Mouse (Mus musculus) gastrocnemius, postnatal 4 days (tissue): ENCODE results near the gene Atp13a3. TPM values are rescaled to one million over a fixed set of nuclear protein-coding genes. Genes with fewer than 3 reads are reported as not detected.
A peak's percentile ranks its signal among the peaks of the same experiment; 100 is the strongest.
"Not testable (repeated sequence)": the region's sequence is repeated elsewhere in the genome, so short reads cannot be mapped to it uniquely, and the experiment has no call there.

Source experiments
- DNase-seq, 2 experiments: peaks; one replicate each; pipeline ENCODE4 v3.0.0; 2021 to 2022; ENCODE audit warnings: low spot score in 2 of 2, mixed read lengths in 2 of 2
- total RNA-seq, 2 experiments: library from RNA; stranded (reverse); gene quantifications; 2 replicates each; pipeline ENCODE4 v1.2.3; 2021

Atp13a3 gene
- total RNA-seq, 2 experiments from 2014 or later: 94.9 to 113 TPM

DNA sequence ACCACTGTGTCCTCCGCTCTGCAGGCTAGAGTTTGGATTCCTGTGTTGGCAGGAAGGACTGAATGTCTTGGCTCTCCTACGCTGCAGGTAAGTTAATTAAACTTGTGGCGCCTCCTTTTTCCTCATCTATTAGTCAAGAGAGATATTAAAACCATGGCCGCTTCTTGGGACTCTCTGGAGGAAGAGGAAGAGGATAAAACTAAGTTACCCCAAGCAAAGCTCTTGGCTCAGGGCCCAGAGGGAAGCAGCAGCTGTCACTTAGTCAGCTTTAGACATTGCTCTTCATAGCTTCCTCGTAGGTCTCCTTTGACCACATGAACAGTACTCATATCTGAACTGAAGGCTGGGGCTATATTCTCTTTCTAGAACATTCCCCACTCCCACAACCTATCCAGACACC is 10.5 kb upstream of the Atp13a3 start:
- DNase-seq: peak in 1 of 2 experiments; percentile 38

DNA sequence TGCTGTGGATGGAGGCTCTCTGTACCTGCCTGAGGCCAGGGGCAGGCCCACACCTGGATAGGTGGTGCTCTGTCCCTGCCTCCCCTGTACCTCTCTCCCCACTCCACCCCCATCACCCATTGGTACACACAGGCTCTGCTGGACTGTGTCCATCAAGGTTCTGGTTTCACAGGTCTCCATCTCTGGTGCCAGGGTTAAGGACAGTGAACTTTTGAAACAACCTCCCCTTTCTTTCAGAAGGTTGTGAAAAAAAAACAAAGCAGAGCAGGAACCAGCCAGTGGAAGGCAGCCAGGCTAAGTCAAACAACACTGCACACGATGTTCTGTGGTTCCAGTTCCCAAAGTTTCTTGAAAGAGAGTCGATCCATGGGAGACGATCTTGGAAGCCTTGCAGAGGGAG is 6.9 kb upstream of the Atp13a3 start:
- DNase-seq: no peak

DNA sequence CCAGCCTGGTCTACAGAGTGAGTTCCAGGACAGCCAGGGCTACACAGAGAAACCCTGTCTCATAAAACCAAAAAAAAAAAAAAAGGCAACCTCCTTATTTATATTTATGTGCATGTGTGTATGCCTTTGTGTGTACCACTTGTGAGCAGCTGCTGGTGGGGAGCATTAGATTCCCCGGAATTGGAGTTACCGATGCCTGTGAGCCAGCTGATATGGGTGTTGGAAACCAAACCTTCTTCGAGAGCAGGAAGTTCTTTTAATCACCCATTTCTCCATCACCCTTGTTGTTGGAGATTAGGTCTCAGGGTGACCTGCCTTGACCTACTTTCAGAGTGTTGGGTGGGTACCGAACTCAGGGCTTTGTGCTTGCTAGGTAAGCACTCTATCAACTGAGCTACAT is 5.1 kb upstream of the Atp13a3 start:
- DNase-seq: no peak

DNA sequence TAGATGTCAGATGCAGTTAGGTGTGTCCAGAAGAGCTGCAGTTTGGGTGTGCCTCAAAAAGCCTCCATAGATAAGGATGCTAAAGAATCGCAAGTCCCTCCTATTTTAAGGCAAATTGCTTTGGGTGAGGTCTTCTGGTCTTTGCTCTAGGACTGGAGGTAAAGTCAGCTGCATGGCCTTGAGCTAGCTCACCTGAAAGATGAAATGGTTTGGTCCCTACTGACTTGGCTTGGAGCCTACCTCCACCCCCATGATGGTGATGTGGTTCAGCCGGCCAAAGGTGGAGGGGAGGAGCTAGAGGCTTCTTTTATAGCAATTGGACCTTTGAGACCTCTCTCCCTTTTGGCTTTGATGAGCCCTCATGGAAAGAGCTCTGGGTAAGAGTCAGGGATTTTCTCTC is 1.7 kb upstream of the Atp13a3 start:
- DNase-seq: no peak

DNA sequence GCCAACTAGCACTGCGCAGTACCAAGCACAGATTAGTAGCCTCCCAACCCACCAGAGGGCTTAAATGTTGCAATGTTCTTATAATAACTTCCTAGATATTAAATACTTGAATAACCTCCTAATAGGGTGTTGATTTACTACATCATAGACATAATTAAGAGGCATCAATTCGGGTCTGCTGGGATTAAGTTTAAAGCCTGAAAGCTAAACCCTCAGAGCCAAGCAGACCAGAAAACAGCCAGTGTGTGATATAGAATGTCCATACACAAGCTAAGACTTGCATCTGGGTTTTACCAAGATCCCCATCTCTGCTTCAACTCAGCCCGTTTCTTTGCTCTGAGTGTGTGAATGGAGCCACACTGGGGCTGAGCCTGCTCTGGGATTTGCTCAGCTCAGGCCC is 2.2 kb downstream of the Atp13a3 start:
- DNase-seq: no peak

DNA sequence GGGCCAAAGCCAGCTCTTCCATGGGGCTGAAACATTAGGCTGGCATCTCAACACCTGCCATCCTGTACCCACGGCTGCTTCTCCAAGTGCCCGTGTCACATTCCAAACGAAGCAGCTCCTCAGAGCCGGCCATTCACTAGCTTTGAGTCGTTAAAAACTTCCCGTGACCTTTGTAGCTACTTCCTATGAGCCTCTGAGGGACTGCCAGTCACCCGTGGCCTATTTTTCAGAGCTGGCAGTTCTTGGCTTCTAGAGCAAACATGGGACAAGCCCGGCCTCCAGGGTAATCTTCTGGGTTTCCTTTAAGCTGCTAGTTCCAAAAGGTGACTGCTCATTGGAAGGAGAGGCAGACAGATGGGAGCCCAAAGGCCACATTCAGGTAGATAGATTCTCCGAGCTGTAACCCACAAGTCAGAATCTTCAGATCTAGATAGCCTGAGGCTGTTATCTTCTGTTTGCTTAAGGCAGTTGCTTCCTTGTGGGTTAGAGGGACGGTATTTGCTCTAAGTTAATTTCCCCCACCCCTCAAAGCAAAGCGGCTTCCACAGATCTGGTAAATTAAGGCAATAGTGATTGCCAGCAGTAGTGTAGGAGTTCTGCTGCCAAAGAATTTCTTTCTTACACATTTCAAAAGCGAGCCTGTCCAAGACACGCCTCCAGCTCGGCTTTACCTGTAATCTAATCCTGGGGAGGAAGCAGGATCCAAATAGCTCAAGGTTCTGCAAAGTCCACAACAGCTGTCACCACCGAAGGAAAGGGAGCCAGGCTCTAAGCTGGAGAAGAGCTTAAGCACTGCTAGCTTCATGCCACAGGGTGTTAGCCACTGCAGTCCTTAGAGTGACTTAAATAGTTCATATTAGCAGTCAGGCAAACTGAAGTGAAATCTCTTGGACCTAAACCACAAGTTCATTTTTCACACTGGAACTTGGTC is 8.4 kb downstream of the Atp13a3 start:
- peak in 1 of 2 experiments; percentile 33 for DNase-seq

DNA sequence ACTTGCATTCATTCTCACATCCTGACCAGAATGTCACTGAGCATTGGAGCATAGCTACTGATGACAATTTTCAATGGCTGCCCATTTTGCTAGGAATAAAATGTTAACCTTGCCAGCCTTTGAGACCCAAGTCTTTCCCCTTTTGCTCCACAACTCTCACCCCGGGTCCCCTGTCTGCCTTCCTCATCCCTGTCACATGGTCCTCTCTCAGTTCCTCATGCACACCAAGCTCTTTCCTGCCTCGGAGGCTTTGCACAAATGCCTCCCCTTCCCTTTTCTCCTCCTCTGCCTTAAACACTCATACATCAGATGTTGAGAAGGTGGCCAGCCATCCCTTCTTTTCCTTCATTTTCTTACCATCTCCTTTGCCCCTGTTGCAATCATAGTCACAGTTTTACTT is 10.6 kb downstream of the Atp13a3 start:
- DNase-seq: no peak

DNA sequence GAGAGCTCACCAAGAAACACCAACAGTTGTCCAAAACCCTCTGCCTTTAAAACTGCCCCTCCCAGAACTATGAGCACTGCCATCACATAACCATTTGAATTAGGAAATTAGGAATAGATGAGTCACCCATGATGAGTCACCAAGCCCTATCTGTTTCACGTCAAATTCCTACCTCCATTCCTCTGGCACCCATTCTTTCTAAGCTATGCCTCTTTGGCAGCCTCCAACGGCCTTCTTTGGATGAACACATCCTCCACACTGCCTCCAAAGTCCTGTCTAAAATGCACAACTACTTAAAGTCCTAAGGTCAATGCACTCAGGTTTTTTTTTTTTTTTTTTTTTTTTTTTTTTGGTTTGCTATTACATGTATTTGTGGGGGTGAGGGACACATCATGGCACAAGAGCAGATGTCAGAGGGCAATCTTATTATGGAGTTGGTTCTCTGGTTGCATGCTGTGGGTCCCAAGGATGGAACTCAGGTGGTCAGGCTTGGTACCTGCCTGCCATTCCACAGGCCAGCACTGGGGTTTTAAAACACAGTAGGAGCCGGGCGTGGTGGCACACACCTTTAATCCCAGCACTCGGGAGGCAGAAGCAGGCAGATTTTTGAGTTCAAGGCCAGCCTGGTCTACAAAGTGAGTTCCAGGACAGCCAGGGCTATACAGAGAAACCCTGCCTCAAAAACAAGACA is 15.0 kb downstream of the Atp13a3 start:
- no peak for DNase-seq

DNA sequence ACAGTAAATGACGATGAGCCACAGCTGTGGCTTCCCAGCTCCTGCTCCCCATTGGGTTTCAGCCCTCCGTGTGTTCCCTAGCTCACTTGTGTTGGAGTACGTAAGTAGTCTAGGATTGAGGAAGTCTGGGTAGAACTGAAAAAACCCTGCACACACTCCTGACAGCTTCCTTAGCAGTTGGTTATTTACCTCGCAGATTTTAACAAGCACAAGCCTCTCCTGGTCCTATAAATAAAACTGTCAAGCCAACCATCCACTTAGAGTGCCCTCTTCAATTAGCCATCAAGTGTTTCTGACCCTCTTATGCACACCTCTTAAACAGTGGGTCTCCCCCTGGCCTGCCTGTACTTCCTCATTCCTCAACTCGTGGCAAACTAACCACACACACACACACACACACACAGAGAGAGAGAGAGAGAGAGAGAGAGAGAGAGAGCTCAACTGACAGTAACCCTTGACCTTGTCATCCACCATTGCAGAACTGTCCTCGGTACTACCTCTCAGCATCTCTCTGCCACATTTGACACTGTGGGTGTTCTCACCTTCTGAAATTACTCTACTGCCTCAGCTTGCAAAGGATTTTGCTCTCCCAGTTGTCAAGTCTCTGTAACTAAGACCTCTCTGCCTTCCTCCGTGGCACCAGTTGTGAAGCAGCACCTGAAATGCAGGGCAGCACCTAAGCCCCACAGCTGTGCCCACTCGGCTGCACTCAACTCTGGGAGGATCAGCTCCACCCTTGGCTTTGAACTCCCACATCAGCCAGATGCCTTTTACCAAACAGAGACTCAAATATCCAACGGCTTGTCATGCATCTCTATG is 15.7 kb downstream of the Atp13a3 start:
- DNase-seq: no peak

DNA sequence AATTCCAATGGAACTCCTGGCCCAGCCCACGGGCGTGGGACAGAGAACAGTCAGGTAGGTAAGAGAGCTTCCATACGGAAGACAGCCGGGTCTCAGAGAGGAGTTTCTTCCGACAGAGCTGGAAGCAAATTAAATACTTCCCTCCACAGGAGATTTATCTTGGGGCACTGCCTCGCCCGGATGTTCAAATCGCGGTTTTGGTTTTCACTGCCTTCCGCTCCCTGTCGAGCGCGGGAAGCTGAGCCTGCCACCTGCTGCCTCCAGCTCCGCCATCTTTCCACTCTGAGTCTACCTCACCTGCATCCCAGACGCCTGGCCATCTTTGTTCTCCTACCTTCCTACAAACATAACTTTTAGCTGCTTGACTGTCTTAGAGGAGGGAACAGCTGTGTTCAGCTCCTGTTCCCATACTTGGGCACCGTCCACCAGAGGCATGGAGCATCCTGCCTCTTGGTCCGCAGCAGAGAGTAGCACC is 16.5 kb downstream of the Atp13a3 start:
- peak in 1 of 2 experiments; percentile 23 for DNase-seq

DNA sequence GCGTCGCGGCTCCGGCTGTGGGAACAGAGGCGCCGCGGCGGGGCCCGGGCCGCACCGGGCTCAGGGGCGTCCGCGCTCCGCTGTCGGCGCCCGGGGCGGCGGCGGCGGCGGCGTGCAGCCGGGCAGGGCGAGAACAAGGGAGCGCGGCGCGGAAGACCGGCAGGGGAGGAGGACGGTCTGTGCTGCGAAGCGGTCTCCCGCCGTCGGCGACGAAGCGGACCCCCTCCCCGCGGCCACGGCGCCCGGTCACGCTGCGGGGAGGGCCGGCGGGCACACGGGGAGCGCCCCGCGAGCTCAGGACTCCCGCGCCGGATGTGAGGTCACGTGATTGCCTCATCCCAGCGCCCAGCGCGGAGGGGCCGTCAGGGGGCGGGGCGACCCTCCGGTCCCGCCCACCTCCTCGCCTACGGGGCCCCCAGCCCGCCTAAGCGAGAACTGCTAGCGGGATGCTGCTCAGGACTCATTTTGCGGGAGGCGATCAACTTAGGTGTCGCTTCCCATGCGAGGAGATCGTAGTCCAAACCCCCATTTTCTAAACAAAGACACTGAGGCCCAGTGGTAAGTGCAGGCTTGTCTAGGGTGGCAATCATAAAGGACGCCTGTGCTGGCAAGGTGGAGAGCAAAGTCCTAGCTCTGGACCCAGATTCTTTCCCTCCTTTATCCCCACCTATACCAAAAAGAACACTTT is 17.1 kb downstream of the Atp13a3 start:
- DNase-seq: peak; percentile 90 to 92

DNA sequence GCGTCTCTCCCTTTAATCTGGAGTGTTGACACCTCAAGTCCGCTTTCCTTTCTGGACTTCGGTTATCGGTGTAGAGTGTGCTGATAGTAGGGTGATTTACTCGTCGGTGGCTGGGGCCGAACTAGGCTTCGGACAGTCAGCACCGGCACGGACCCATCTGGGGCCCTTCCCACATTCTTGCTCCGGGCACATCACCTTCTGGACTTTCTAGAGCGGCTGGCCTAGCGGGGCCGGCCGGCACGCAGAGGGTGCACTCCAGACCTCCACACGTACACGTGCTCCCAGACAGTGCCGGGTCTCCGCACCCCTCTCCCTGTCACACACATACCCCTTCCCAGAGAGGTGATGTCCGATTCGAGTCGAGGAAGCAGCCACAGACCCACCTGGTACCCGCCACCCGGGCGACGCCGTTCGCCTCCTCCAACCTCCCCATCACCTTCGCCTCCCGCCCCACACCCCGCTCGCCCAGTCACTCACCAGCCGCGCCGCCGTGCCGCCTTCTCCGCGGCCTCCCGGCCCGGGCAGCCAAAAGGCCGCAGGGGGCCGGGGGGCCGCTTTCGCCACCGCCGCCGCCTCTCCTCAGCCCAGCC is 17.8 kb downstream of the Atp13a3 start:
- DNase-seq: peak; percentile 37 to 50

DNA sequence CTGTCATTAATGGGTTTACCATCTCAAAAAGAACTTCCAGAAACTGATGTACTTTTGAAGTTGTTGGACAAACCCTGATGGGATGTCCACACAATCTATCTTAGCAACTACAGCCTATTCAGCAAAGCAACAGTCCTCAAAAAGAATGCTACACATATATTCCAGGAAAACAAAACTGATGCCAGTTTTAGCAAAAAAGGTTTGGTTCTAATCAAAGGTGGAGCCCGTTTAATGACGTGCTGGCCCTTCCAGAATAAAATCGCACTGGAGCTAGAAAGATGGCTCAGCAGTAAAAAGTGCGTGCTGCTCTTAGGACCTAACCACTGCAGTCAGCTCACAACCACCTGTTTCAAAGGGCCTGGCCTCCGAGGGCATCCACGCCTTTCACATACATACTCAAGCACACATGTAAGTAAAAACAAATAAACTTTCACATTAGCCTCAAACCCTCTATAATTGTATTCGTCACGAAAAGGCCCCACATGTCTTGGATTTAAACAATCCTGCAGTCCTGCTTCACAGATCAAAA is 18.8 kb downstream of the Atp13a3 start:
- DNase-seq: no peak

DNA sequence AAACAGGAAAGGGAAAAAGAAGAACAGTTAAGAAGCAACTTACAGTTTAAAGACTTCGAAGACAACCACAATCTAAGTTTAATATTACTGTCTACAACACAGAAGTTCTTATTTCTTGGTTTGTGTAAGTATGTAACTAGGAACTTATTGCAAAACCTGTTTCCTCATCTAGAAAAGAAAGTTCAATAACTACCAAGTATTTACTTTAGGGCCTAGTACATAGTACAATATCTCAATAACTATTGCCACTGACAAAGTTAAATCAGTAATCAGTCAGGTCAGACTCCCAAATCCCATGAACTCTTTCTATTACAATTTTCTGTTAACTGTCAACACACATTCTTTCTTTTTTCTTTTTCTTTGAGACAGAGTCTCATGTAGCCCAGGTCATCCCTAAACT is 20.2 kb downstream of the Atp13a3 start:
- no peak for DNase-seq

DNA sequence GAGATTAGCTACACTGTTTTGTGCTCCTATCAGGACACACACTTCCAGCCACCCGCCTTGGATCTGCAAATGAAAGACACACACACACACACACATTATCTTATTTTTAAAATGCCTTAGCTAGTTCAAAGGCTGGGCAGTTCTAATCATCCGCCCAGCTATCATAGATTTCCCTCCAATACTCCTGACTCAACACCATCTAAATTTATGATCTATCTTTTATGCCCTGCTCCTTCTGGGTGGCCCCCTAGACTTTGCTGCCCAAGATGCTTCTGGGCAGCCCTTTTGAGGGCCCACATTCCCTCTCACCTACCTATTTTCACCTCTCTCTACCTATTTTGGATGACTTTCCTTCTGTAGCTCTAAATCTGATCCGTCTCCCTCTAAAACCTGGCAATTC is 29.5 kb downstream of the Atp13a3 start:
- no peak for DNase-seq

DNA sequence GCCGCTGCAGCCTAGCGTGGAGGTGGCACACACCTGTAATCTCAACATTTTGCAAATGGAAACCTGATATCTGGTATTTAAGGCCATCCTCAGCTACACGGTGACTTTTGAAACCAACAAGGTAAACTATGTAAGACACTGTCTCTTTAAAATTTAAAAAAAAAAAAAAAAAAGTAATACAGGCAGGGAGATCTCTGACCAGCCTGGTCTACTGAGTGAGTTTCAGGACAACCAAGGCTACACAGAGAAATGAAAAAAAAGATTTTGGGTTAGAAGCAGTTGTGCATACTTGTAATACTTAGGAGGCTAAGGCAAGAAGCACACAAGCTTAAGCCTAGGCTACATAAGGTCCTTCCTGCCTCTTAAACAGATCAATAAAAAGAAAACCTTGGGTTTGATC is 30.8 kb downstream of the Atp13a3 start:
- no peak for DNase-seq

DNA sequence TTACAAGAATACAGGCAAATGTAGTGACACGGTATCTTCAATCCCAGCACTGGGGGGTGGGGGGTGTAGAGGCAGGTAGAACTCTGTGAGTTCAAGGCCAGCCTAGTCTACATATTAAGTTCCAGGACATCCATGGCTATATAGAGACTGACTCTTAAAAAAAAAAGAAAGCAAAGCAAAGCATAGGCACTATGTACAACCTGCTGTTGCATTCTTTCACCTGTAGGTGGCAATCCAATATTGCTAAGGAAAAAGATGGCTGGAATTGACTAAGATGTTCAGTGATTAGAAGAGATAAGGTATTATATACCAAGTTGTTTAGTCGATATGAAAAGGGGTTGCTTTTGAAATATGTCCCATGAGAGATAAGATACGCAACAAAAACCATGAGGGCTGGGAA is 31.5 kb downstream of the Atp13a3 start:
- peak in 1 of 2 experiments; percentile 40 for DNase-seq

DNA sequence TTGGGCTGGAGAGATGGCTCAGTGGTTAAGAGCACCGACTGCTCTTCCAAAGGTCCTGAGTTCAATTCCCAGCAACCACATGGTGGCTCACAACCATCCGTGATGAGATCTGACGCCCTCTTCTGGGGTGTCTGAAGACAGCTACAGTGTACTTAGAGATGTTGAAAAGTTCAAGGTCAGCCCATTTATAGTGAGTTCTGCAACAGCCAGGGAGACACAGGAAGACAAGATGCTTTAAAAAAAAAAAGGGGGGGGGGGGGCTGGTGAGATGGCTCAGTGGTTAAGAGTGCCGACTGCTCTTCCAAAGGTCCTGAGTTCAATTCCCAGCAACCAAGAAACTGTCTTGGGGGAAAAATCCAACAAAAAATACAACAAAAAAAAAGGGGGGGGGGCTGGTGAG is 32.5 kb downstream of the Atp13a3 start:
- not testable (repeated sequence) for DNase-seq

DNA sequence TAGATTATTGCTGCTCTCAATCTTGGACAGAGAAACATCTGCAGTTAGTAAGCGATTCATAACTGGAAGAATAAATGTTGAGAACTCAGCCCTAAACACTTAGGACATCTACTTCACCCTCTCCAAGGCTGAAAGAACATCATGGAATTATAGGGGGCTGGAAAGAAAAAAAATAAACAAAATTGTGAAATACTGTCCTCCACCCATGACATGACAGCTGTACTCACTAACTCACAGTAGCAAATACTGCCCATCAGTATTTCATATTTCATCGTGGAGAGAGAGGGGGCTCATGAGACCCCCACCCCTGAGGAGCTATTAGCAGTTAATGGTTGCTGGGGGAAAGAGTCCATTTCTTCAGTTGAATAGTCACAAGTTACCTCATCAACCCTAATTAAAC is 38.4 kb downstream of the Atp13a3 start:
- no peak for DNase-seq

DNA sequence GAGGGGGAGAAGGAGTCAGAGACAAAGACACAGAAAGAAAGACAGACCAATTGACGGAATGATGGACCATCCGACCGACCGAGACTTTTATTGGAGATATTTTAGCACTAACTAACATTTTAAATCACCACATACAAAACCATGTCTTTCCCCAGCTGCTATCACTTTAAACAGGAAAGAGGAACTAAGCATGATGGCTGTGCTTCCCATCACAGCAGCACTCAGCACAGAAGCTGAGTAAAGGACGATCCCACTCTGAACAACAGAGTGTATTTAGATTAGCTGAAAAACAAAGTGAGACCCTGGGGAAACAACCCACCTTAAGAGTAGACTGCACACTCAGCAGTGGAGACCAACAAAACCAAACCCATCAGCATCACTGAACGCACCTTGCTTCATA is 41.2 kb downstream of the Atp13a3 start:
- DNase-seq: no peak
